Mouse (Mus musculus) olfactory bulb, adult 2 months (tissue): ENCODE data around the gene Pde1a.

Experiments used
- CTCF ChIP-seq: fragments of 200-500 bp; IDR thresholded peaks from 2 replicates; pipeline ENCODE4 v1.5.1; 2012; ENCODE audit warnings: low read depth, mild to moderate bottlenecking, low read length, moderate library complexity; ENCODE audit not compliant: insufficient read depth
- POLR2A ChIP-seq: fragments of 200-500 bp; IDR thresholded peaks from 2 replicates; pipeline ENCODE4 v1.6.1; 2012; ENCODE audit warnings: mild to moderate bottlenecking, low read depth, low read length, moderate library complexity; ENCODE audit not compliant: insufficient read depth

DNA sequence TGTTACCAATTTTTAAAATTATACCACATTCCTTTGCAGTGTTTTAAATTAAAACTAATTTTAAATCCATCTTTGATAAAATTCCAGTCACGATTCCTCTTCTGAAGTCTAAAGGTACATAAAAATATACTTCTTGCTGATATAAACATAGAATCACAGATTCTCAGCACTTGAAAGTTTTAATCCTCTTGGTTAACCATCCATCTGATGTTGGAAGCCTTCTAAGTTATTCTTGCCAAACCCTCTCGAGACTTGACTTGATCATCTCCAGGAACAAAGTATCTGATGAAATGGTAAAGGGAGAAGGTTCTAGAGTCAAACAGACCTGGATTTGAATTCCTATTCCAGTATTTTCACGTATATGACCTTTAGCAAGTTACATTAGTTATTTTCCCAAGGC, 28.9 kb upstream of the Pde1a start:
- TF ChIP-seq CTCF: no peak
- TF ChIP-seq POLR2A: no peak
